8 mouse cellular contexts compared by ENCODE assay signal in the genomic region with DNA sequence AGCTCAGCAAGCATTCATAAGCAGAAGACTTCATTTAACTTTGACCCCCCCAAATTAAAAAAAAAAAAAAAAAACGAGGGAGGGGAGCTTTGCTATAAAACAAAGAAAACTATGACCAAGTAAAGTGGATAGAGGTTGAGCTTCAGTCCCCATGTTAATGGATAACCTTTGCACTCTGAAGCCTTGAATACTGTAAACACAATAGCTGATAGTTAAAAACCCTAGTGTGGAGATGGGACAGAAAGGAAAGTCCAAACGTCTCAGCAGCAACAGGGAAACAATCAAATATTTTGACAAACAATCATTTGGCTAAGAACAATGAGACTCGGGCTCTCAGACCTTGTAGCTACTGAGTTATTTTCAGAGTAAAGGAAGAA. TPM values are rescaled to one million over a fixed set of nuclear protein-coding genes. Genes with fewer than 3 reads are reported as not detected.
A peak's percentile ranks its signal among the peaks of the same experiment; 100 is the strongest.
DNase-seq lines count a peak whose midpoint lies in the region; ATAC-seq and TF ChIP-seq lines count a peak whose summit lies in the region.

No protein-coding gene starts in this region.

- intact Hi-C loops in heart, postnatal 25 days (cut with DNase I): loop anchor here (2.0 kb wide), 1 partner anchor 86 kb away; no protein-coding TSS in a partner anchor

- in situ Hi-C loops in ES-E14 (cut with MboI; ENCODE audit: low sequenced_read_pairs in 2 of 2, unreplicated experiment in 2 of 2): no loop called here

- peak overlapping the region; percentile 92 for H3K27ac ChIP-seq in heart, embryonic 16.5 days (ENCODE audit: low read length)
- H3K27ac ChIP-seq in ES-E14 (ENCODE audit: insufficient read depth, low read depth, low read length, poor library complexity, severe bottlenecking) (no peak overlapping the region), macrophage (peak overlapping the region; percentile 91)
- H3K27ac ChIP-seq in forebrain, postnatal 0 days (ENCODE audit: low read depth, low read length): peak overlapping the region; percentile 51

- ATAC-seq in heart, embryonic 16.5 days (replicated peaks; ENCODE audit: extremely low read depth, insufficient read depth, low FRiP score): no peak
- ATAC-seq in forebrain, postnatal 0 days: no peak

- DNase-seq in heart, postnatal 25 days (ENCODE audit: low spot score): no peak
- DNase-seq in ES-E14 (ENCODE audit: low read depth, low spot score): no peak
- no peak for DNase-seq in forebrain, postnatal 0 days
- no peak for DNase-seq in cerebellum, adult 11-12 months
- no peak for DNase-seq in thymus, postnatal 4 days
- no peak for DNase-seq in embryo, embryonic 9.5 days (ENCODE audit: extremely low spot score)

- H3K79me2 ChIP-seq in macrophage (ENCODE audit: inconsistent target): peaks cover 36% of the 10 kb centered on the region

- 1% methylated on average over 3 of the region's 3 CpGs for WGBS in heart, embryonic 16.5 days
- WGBS in forebrain, postnatal 0 days: 2% methylated on average over 3 of the region's 3 CpGs
- 0% methylated on average over 2 of the region's 3 CpGs for WGBS in macrophage (ENCODE audit: missing documents)

- H3K9ac ChIP-seq in heart, embryonic 16.5 days (ENCODE audit: low read length): peak overlapping the region; percentile 83
- no peak overlapping the region for H3K9ac ChIP-seq in ES-E14 (ENCODE audit: insufficient read depth, low read depth, low read length, poor library complexity, severe bottlenecking)
- peak overlapping the region; percentile 39 for H3K9ac ChIP-seq in forebrain, postnatal 0 days

- peaks cover 28% of the 10 kb centered on the region for H3K4me1 ChIP-seq in heart, embryonic 16.5 days (ENCODE audit: control insufficient read depth, insufficient read depth, low read length)
- peaks cover 13 to 23% of the 10 kb centered on the region in 2 experiments for H3K4me1 ChIP-seq in ES-E14 (ENCODE audit: control insufficient read depth in 2 of 2, insufficient read depth in 2 of 2, low read length in 2 of 2, poor library complexity in 1 of 2)
- no peaks in the 10 kb centered on the region for H3K4me1 ChIP-seq in forebrain, postnatal 0 days (ENCODE audit: insufficient read depth)

- no peaks in the 10 kb centered on the region for H3K36me3 ChIP-seq in heart, embryonic 16.5 days (ENCODE audit: control insufficient read depth, insufficient read depth)
- H3K36me3 ChIP-seq in ES-E14 (ENCODE audit: control insufficient read depth, insufficient read depth, low read length, poor library complexity, severe bottlenecking): no peaks in the 10 kb centered on the region
- H3K36me3 ChIP-seq in forebrain, postnatal 0 days (ENCODE audit: insufficient read depth): no peaks in the 10 kb centered on the region
- no peaks in the 10 kb centered on the region for H3K36me3 ChIP-seq in macrophage (ENCODE audit: inconsistent target)

- H3K4me2 ChIP-seq in heart, embryonic 16.5 days (ENCODE audit: low read depth, low read length): peak overlapping the region; percentile 77
- peak overlapping the region; percentile 66 for H3K4me2 ChIP-seq in forebrain, postnatal 0 days (ENCODE audit: low read depth)

- H3K9me3 ChIP-seq in heart, embryonic 16.5 days (replicated peaks; ENCODE audit: control insufficient read depth, low read length): no peaks in the 10 kb centered on the region
- no peaks in the 10 kb centered on the region for H3K9me3 ChIP-seq in ES-E14 (ENCODE audit: control insufficient read depth, insufficient read depth, low read depth, low read length)
- no peaks in the 10 kb centered on the region for H3K9me3 ChIP-seq in forebrain, postnatal 0 days (ENCODE audit: low read length)

- no peak for TF ChIP-seq CTCF in forebrain, postnatal 0 days (IDR thresholded peaks at IDR 0.05; ENCODE audit: low read depth)

- peak overlapping the region; percentile 61 for H3K4me3 ChIP-seq in heart, embryonic 16.5 days (ENCODE audit: low read length)
- H3K4me3 ChIP-seq in ES-E14 (ENCODE audit: insufficient read depth in 1 of 2, low read depth in 1 of 2, low read length in 2 of 2, poor library complexity in 1 of 2, severe bottlenecking in 1 of 2) (peak overlapping the region; percentile 54 to 68), macrophage (ENCODE audit: inconsistent target) (peak overlapping the region; percentile 54)
- peak overlapping the region; percentile 33 for H3K4me3 ChIP-seq in forebrain, postnatal 0 days (ENCODE audit: low read depth, low read length)

- H3K27me3 ChIP-seq in heart, embryonic 16.5 days (ENCODE audit: control insufficient read depth, insufficient read depth, low read length): no peaks in the 10 kb centered on the region
- no peaks in the 10 kb centered on the region for H3K27me3 ChIP-seq in forebrain, postnatal 0 days (ENCODE audit: insufficient read depth, low read length)

TF ChIP-seq in ES-E14, 5 proteins besides CTCF, POLR2A, EP300 and RAD21:
- TF ChIP-seq HCFC1 (IDR thresholded peaks at IDR 0.05; ENCODE audit: borderline replicate concordance, insufficient read depth, low read length) (no peak), ZC3H11A (IDR thresholded peaks at IDR 0.05; ENCODE audit: borderline replicate concordance, low read depth, low read length) (no peak), ZNF384 (IDR thresholded peaks at IDR 0.05; ENCODE audit: low read depth, low read length) (no peak), MAFK (IDR thresholded peaks at IDR 0.05; ENCODE audit: insufficient read depth, low read depth, low read length) (no peak), CHD2 (IDR thresholded peaks at IDR 0.05; ENCODE audit: low read depth, low read length) (no peak)
TF ChIP-seq in ES-E14: peak in this region for 0.

RNA-seq across cellular contexts. Expression of a gene that starts 15.2 kb away (rescaled TPM):
- polyA plus RNA-seq in heart, embryonic 16.5 days (2015; fragmentation: Nextera tagmentation; extraction: Ambion mirVana): 3.2 and 3.6 TPM in 2 replicates
- total RNA-seq in heart, postnatal 25 days (2021): 10 to 100 TPM in 1 of 2 experiments, 1 to 10 TPM in 1; 9.6 to 13.0 TPM
- 23.2 and 28.4 TPM in 2 replicates for total RNA-seq in ES-E14 (2012; rRNA removed)
- total RNA-seq in forebrain, postnatal 0 days (2014; rRNA removed): 3.3 and 3.5 TPM in 2 replicates
- polyA plus RNA-seq in forebrain, postnatal 0 days (2015; fragmentation: Nextera tagmentation; extraction: Ambion mirVana): 0.28 and 0.64 TPM in 2 replicates
- total RNA-seq in macrophage (2018; cell fraction: chromatin; rRNA removed): 10 to 100 TPM; 28.8 to 85.5 (median 55.0) TPM
- total RNA-seq in macrophage (2018; cell fraction: cytosol; rRNA removed): 10 to 100 TPM in 25 of 26 experiments, 1 to 10 TPM in 1; 8.5 to 44.7 (median 31.6) TPM
- total RNA-seq in macrophage (2018; cell fraction: nucleus; rRNA removed): 100 to 1,000 TPM in 1 of 26 experiments, 10 to 100 TPM in 25; 26.3 to 107 (median 56.6) TPM
- 14.1 to 29.4 TPM (median 16.9 TPM) in 3 replicates for polyA plus RNA-seq in macrophage (2018)
